Mouse (Mus musculus) neural tube, embryonic 13.5 days (tissue): ENCODE measurements around the gene Banp. TPM values are rescaled to one million over a fixed set of nuclear protein-coding genes. Genes with fewer than 3 reads are reported as not detected.

ENCODE experiments used
- ATAC-seq: fragments of 200-750 bp; cut with Nextera tagmentation; 2 replicates; pipeline ENCODE4 v1.8.0; 2017; ENCODE audit warnings: low read depth, mild to moderate bottlenecking, moderate TSS enrichment, moderate library complexity
- H3K27ac ChIP-seq: fragments of 300-500 bp; sonication (generic); replicated peaks from 2 replicates; pipeline ENCODE4 v1.5.1; 2015; ENCODE audit warnings: moderate library complexity, mild to moderate bottlenecking, inconsistent platforms
- H3K27me3 ChIP-seq: fragments of 300-500 bp; sonication (generic); 2 replicates; pipeline ENCODE4 v1.6.1; 2015; ENCODE audit warnings: mild to moderate bottlenecking, inconsistent platforms
- H3K36me3 ChIP-seq: fragments of 300-500 bp; sonication (generic); 2 replicates; pipeline ENCODE4 v1.6.1; 2015; ENCODE audit warnings: mild to moderate bottlenecking, inconsistent platforms
- H3K4me1 ChIP-seq: fragments of 300-500 bp; sonication (generic); replicated peaks from 2 replicates; pipeline ENCODE4 v1.6.1; 2015; ENCODE audit warnings: inconsistent platforms
- H3K4me2 ChIP-seq: fragments of 300-500 bp; sonication (generic); 2 replicates; pipeline ENCODE4 v1.6.1; 2015; ENCODE audit warnings: inconsistent platforms, mild to moderate bottlenecking, moderate library complexity
- H3K4me3 ChIP-seq: fragments of 300-500 bp; sonication (generic); 2 replicates; pipeline ENCODE4 v1.5.1; 2015; ENCODE audit warnings: mild to moderate bottlenecking, inconsistent platforms
- H3K9ac ChIP-seq: fragments of 300-500 bp; sonication (generic); 2 replicates; pipeline ENCODE4 v1.6.1; 2015; ENCODE audit warnings: moderate library complexity, mild to moderate bottlenecking, inconsistent platforms
- H3K9me3 ChIP-seq: fragments of 300-500 bp; sonication (generic); 2 replicates; pipeline ENCODE4 v1.6.1; 2016; ENCODE audit warnings: inconsistent platforms
- WGBS: fragments of 180-500 bp; shearing (Covaris S2); methylation state at CpG from one replicate; pipeline ENCODE4 v1.1.7; 2015; 5-methylcytosine and 5-hydroxymethylcytosine counted together
- polyA plus RNA-seq: library from polyadenylated mRNA; unstranded; fragments of >200 nt; fragmentation: Nextera tagmentation; extraction: Ambion mirVana; gene quantifications from 2 replicates; pipeline ENCODE4 v1.2.1, GENCODE M21; 2015

Gene Banp
- polyA plus RNA-seq, 1 experiment from 2014 or later: 60.1 TPM

DNA sequence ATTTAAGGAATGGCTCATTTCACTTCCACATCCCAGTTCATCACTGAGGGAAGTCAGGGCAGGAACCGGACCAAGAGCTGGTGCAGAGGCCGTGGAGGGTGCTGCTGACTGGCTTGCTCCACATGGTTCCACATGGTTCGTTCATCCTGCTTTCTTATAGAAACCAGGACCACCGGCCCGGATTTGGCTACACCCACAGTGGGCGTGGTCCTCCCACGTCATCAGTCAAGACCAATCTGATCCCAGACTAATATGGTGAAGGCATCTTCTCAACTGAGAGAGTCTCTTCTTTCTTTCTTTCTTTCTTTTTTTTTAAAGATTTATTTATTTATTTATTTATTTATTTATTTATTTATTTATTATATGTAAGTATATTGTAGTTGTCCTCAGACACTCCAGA is 18.0 kb upstream of the Banp start:
- no peak overlapping the region for H3K4me2 ChIP-seq
- no peak overlapping the region for H3K4me3 ChIP-seq
- no peaks in the 10 kb centered on the region for H3K9me3 ChIP-seq
- ATAC-seq: no peak
- peaks cover 24% of the 10 kb centered on the region for H3K4me1 ChIP-seq
- H3K9ac ChIP-seq: no peak overlapping the region
- no peaks in the 10 kb centered on the region for H3K36me3 ChIP-seq
- H3K27me3 ChIP-seq: no peaks in the 10 kb centered on the region
- no peak overlapping the region for H3K27ac ChIP-seq
- 80% methylated on average over 7 of the region's 7 CpGs for WGBS

DNA sequence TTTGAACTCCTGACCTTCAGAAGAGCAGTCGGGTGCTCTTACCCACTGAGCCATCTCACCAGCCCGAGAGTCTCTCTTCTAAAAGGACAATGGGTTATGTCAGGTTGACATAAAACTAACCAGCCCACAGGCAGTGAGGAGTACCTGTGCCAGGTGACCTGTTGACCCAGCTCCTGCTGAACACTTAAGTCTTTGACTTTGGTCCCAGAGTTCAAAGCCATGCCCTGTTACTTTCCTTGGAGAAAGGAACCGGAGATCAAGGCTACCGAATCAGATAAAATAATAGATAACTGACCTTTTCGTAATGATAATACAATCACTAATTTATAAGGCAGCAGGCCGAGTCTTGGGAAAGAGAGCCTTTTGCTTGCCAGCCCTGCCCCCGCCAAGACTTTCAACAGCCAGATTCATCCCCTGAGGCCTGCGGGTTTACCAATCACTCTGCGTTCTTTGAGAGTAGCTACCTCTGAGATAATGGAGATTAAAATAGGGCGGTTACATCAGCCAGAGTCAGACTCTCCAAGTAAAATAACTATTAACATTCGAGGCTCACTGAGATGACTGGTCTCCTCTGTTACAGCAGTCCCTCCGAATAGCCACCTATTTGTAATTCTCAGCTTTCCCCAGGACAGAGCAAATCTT is 17.4 kb upstream of the Banp start:
- WGBS: 71% methylated on average over 12 of the region's 12 CpGs
- Histone ChIP-seq H3K9me3 (no peaks in the 10 kb centered on the region), H3K4me1 (peaks cover 27% of the 10 kb centered on the region), H3K27me3 (no peaks in the 10 kb centered on the region), H3K36me3 (no peaks in the 10 kb centered on the region), H3K9ac (no peak overlapping the region), H3K27ac (peak overlapping the region; percentile 34; the same call in 1 of the 2 replicates), H3K4me2 (no peak overlapping the region), H3K4me3 (no peak overlapping the region)
- ATAC-seq: no peak

DNA sequence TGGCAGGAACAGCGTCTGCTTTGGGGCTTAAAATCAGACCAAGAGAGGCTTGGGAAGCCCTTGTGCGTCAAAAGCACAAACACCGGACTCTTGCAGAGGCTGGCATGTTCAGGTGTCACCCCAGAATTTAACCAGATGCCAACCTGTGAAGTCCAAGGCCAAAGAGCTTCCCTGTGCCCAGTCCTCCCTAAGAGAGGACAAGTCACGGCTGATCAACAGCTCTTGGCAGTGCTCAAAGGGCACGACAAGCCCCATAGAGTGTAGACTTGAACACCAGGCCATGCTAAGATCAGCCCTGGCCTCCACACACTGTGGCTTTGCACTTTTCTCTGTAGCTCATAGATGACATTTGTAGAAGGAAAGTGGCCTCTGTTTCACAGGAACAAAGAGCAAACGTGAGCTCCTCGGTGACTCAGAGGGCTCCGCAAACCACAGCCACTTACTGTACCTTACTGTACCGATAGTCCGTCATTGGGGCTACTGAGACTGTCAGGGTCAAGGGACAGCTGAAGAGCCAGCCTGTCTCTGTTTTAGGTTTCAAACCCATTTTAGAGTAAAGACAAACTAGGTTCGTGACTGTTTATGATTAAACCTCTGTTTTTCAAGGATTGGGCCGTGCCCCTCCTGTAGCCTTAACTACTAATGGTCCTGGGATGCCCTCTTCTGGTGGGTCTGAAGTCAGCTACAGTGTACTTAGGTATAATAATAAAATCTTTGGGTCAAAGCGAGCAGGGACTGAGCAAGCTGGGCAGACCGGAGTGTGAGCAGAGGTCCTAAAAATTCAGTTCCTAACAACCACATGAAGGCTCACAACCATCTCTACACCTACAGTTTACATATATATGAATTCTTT is 16.7 kb upstream of the Banp start:
- Histone ChIP-seq H3K36me3 (no peaks in the 10 kb centered on the region), H3K9ac (no peak overlapping the region), H3K4me1 (peaks cover 27% of the 10 kb centered on the region), H3K4me2 (no peak overlapping the region), H3K4me3 (no peak overlapping the region), H3K27me3 (no peaks in the 10 kb centered on the region), H3K9me3 (no peaks in the 10 kb centered on the region), H3K27ac (peak overlapping the region; percentile 34; the same call in 1 of the 2 replicates)
- WGBS: 85% methylated on average over 14 of the region's 14 CpGs
- no peak for ATAC-seq

DNA sequence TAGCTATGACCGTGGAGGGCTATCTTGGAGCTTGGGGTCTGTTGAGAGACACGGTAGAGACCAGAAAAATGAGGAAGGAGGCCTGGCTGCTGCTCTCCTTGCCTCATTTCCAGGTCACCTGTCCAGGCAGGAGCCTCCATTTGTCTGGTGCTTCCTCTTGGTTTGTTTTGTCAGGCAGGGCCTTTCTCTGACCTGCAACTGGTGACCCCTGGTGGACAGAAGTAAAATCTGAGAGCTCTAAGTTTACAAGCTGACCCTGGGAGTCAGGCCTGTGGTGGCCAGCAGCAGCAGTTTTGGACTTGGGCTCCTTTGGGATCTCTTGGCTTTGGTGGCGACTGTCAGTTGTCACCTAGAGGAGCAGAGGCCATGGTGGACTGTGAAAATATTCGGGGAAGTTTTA is 15.0 kb upstream of the Banp start:
- ATAC-seq: no peak
- H3K27me3 ChIP-seq: no peaks in the 10 kb centered on the region
- WGBS: 40% methylated on average over 4 of the region's 4 CpGs
- no peaks in the 10 kb centered on the region for H3K9me3 ChIP-seq
- no peak overlapping the region for H3K4me3 ChIP-seq
- peak overlapping the region; percentile 89 for H3K27ac ChIP-seq
- 0 out of 2 replicates have a peak overlapping the region, but pooled peaks have one; percentile 26 for H3K9ac ChIP-seq
- no peak overlapping the region for H3K4me2 ChIP-seq
- H3K4me1 ChIP-seq: peaks cover 27% of the 10 kb centered on the region
- no peaks in the 10 kb centered on the region for H3K36me3 ChIP-seq

DNA sequence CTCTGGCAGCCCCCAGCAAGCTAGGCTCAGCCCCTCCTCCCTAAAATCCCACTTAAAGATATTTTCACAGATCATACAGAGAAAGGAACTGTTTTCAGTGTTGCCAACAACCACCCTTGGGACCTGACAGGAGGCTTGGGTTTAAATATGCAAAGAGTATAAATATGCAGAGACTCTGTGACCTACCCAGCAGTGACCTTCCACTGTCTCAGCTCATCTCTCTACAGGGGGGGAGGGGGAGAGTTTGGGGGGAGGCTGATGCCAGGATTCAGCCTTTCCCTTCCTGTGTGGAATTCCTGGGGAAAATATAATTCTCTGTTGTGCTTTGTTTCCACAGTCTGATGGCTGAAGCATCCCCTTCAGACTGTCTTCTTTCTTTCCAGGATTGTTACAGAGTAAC is 14.6 kb upstream of the Banp start:
- no peaks in the 10 kb centered on the region for H3K27me3 ChIP-seq
- peak overlapping the region; percentile 26; the same call in 1 of the 2 replicates for H3K9ac ChIP-seq
- no peaks in the 10 kb centered on the region for H3K36me3 ChIP-seq
- peak overlapping the region; percentile 89 for H3K27ac ChIP-seq
- peak overlapping the region; percentile 24 for H3K4me2 ChIP-seq
- H3K4me3 ChIP-seq: no peak overlapping the region
- peaks cover 27% of the 10 kb centered on the region for H3K4me1 ChIP-seq
- no peaks in the 10 kb centered on the region for H3K9me3 ChIP-seq
- ATAC-seq: peak; percentile 41; the same call in 1 of the 2 replicates

DNA sequence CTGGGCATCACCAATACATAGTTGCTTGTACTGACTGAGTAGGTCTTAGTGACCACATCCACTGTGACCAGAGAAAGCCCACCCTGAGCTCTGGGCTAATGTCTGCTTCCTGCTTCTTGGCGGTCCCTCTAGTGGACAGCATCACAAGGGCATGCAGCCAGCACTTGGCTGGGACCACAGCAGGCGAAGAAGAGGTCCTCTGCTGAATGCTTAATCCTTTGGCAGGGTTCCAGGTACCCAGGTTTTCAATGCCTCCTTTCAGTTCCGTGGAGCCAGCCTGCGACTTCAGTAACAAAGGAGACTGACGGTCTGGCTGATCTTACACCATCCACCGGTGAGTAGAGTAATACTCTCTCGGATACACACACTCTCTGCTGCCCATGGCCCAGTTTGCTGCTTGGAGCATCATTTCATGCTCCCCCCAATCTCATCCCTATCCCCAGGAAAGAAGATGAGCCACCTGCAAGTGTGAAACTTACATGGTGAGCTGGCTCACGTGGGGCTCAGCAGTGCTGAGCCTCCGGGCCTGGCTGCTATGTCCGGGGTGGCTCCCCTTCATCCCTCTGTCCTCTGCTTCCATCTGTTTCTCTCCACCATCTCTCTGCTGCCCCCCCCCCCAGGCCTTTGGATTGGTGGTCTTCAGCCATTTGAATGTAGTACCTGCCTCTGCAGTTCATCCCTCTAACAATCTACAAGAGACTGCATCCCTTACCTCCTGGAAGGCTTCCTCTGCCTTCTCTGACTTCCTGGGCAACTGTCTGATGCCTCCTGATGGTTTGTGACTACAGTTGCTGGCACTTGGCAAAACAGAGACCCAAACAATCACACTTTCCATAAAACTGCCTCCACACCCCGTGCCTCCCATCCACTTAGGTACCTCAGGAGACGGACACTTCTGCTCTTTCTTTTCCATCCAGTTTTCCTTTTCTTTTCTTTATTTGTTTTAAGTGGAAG is 13.9 kb upstream of the Banp start:
- 38% methylated on average over 12 of the region's 12 CpGs for WGBS
- peak overlapping the region; percentile 24 for H3K4me2 ChIP-seq
- peak overlapping the region; percentile 53 for H3K9ac ChIP-seq
- no peaks in the 10 kb centered on the region for H3K27me3 ChIP-seq
- H3K9me3 ChIP-seq: no peaks in the 10 kb centered on the region
- H3K36me3 ChIP-seq: no peaks in the 10 kb centered on the region
- ATAC-seq: peak; percentile 88
- H3K4me3 ChIP-seq: no peak overlapping the region
- peaks cover 27% of the 10 kb centered on the region for H3K4me1 ChIP-seq
- H3K27ac ChIP-seq: peak overlapping the region; percentile 89

DNA sequence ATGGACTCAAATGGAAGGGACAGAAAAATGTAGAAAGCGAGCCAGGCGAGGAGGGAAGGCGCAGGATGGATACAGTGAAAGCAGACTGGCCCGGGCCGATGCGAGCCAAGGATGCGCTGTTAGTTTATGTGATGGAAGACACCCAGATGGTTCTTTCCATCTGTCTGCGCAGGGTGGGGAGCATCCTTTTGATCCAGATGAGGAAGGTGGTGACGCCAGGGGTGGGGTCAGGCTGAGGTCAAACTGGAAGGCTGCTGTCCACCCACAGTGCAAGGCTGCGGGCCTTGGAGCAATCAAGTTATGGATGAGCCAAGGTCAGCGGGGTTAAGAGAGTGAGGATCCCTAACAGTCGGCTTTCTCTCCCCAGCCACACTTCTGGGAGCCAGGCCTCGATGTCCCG is 13.2 kb upstream of the Banp start:
- H3K9ac ChIP-seq: no peak overlapping the region
- peak overlapping the region; percentile 89 for H3K27ac ChIP-seq
- H3K36me3 ChIP-seq: no peaks in the 10 kb centered on the region
- H3K27me3 ChIP-seq: no peaks in the 10 kb centered on the region
- no peak overlapping the region for H3K4me2 ChIP-seq
- peaks cover 27% of the 10 kb centered on the region for H3K4me1 ChIP-seq
- no peak overlapping the region for H3K4me3 ChIP-seq
- no peak for ATAC-seq
- 56% methylated on average over 14 of the region's 14 CpGs for WGBS
- no peaks in the 10 kb centered on the region for H3K9me3 ChIP-seq

DNA sequence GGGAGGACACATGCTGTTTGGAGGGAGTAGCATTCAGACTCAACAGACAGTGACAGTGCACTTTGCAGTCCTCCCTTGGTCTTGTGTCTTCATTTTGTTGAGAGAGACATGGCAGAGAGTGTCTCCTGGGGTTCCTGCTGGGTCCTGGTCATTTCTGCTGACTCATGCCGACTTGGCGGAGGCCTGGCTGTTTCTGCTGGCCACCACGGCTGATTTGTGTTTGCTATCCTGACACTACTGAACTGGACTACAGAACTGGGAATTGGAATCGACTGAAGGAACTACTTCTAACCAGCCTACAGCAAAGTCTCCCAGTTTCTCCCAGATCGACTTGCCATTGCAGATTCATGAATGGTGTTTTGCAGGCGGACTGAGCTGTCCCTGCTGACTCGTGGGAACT is 10.8 kb upstream of the Banp start:
- Histone ChIP-seq H3K4me1 (peaks cover 27% of the 10 kb centered on the region), H3K9ac (no peak overlapping the region), H3K36me3 (no peaks in the 10 kb centered on the region), H3K4me3 (no peak overlapping the region), H3K9me3 (no peaks in the 10 kb centered on the region), H3K27me3 (no peaks in the 10 kb centered on the region), H3K27ac (no peak overlapping the region), H3K4me2 (no peak overlapping the region)
- ATAC-seq: no peak
- 89% methylated on average over 7 of the region's 7 CpGs for WGBS

DNA sequence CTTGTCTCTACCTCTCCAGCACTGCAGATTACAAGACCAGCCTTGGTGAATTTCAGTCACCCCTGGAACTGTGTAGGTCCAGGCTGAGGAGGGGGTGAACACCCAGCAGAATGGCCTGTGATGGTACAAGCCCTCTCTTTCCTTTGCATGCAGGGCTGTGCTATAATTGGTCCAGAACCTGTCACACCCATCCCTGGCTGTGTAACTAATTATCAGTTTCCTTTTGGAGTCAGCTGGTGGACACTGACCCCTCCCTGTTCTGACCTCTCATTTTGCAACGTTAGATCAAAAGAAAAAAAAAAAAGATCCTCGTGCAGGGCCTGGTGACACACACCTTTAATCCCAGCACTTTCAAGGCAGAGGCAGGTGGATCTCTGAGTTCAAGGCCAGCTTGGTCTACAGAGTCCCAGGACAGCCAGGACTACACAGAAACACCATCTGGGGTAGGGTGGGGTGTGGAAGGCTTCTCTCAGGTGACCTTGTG is 6.5 kb upstream of the Banp start:
- H3K4me2 ChIP-seq: no peak overlapping the region
- no peak overlapping the region for H3K4me3 ChIP-seq
- H3K27me3 ChIP-seq: no peaks in the 10 kb centered on the region
- no peaks in the 10 kb centered on the region for H3K9me3 ChIP-seq
- no peak overlapping the region for H3K27ac ChIP-seq
- WGBS: 55% methylated on average over 2 of the region's 2 CpGs
- H3K4me1 ChIP-seq: peaks cover 13% of the 10 kb centered on the region
- no peak for ATAC-seq
- H3K36me3 ChIP-seq: no peaks in the 10 kb centered on the region
- H3K9ac ChIP-seq: no peak overlapping the region

DNA sequence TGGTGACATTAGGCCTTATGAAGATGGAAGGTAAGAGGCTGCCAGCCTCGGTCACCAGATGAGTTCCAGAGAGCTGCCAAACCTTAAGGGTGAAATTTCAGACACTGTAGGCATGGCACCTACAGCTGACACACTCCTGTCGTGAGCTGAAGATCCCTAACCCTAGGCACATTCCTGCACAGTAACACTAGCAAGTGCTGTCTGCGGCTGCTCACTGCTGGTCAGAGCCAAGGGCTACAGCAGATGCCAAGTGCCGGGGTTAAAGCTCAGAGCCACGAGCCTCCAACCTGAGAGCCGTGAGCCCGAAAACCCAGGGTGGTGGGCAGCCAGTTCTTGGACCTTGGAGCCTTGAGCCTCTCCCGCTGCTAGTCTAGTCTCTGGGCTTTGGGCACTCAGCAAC is 5.8 kb upstream of the Banp start:
- WGBS: 85% methylated on average over 8 of the region's 8 CpGs
- H3K27me3 ChIP-seq: no peaks in the 10 kb centered on the region
- no peak overlapping the region for H3K4me2 ChIP-seq
- no peak for ATAC-seq
- no peak overlapping the region for H3K9ac ChIP-seq
- peaks cover 19% of the 10 kb centered on the region for H3K4me1 ChIP-seq
- no peaks in the 10 kb centered on the region for H3K9me3 ChIP-seq
- H3K36me3 ChIP-seq: no peaks in the 10 kb centered on the region
- H3K4me3 ChIP-seq: no peak overlapping the region
- no peak overlapping the region for H3K27ac ChIP-seq

DNA sequence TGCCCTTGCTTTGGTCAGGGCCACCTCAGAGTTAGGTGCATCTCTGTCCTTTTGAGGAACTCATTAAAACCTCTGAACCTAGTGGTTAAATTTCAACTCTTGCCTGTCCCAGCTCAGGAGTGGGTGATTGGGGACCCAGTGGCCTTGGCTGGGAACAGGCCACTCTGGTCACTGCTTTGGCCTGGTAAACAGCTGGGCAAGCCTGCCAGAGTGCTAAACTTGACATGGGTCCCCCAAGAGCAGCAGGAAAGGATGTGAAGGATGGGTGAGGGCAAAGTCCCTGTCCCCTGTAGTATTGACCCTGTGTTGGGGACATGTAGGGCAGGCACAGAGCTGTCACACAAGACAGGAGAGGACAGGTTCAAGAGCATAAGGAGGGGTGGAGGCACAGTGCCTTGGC is 4.7 kb upstream of the Banp start, which contains the start of gene Car5a:
Car5a (minus strand) TSS at position 74 of the 400 bp plus-strand sequence.
- H3K27ac ChIP-seq: no peak within 1 kb of the TSS
- no peak within 1 kb of the TSS for H3K4me3 ChIP-seq
- ATAC-seq: no peak
- no peaks in the 10 kb centered on the region for H3K27me3 ChIP-seq
- H3K4me1 ChIP-seq: peaks cover 27% of the 10 kb centered on the region
- no peaks in the 10 kb centered on the region for H3K36me3 ChIP-seq
- no peak within 1 kb of the TSS for H3K4me2 ChIP-seq
- no peaks in the 10 kb centered on the region for H3K9me3 ChIP-seq
- H3K9ac ChIP-seq: no peak within 1 kb of the TSS

DNA sequence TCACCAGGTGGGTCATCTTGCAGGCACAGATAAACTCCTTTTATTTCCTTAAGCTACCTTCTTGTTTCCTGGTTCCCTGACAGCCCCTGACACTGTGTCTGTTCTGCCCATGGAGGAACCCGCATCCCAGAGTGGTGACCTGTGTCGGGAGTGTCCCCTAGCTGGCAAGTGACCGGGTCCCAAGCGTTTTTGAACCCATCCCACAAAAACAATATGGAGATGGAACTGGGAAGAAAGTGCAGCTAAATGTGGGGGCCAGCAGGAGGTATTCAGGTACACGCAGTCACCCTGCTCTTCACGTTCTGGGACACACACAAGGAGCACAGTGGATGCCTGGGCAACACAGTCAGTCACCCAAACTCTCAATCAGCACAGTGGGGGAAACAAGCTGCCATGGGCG is 3.2 kb upstream of the Banp start:
- no peak overlapping the region for H3K4me2 ChIP-seq
- WGBS: 76% methylated on average over 7 of the region's 7 CpGs
- H3K36me3 ChIP-seq: no peaks in the 10 kb centered on the region
- no peak overlapping the region for H3K27ac ChIP-seq
- H3K4me3 ChIP-seq: no peak overlapping the region
- no peak for ATAC-seq
- H3K27me3 ChIP-seq: no peaks in the 10 kb centered on the region
- H3K9ac ChIP-seq: no peak overlapping the region
- peaks cover 29% of the 10 kb centered on the region for H3K4me1 ChIP-seq
- no peaks in the 10 kb centered on the region for H3K9me3 ChIP-seq
